Mouse (Mus musculus): ENCODE results near the gene 2210407C18Rik. TPM values are rescaled to one million over a fixed set of nuclear protein-coding genes. Genes with fewer than 3 reads are reported as not detected.

Gene 2210407C18Rik
- polyA plus RNA-seq, 1 experiment from 2014 or later: 1,066 TPM

- ATAC-seq (ENCODE audit: low FRiP score, low TSS enrichment) (peak; percentile 83), DNase-seq (ENCODE audit: low spot score) (peak; percentile 72)
- H3K36me3 ChIP-seq (ENCODE audit: control insufficient read depth, insufficient read depth, low read length): no peaks in the 10 kb centered on the region
- WGBS: 71% methylated on average over 12 of the region's 12 CpGs
- H3K4me3 ChIP-seq (ENCODE audit: low read depth, low read length): no peak overlapping the region
- no peaks in the 10 kb centered on the region for H3K9me3 ChIP-seq (ENCODE audit: control insufficient read depth, low read length)
- no peak overlapping the region for H3K4me2 ChIP-seq (replicated peaks; ENCODE audit: low read depth)
- no peaks in the 10 kb centered on the region for H3K27me3 ChIP-seq (ENCODE audit: control insufficient read depth, insufficient read depth, low read length)
- no peaks in the 10 kb centered on the region for H3K4me1 ChIP-seq (replicated peaks; ENCODE audit: control insufficient read depth, insufficient read depth)
- peak overlapping the region; percentile 70 for H3K27ac ChIP-seq (replicated peaks)
- TF ChIP-seq EP300 (optimal IDR thresholded peaks at IDR 0.05): no peak
- no peak for TF ChIP-seq CTCF (IDR thresholded peaks at IDR 0.05; ENCODE audit: low read depth)
- H3K9ac ChIP-seq (ENCODE audit: low read length): no peak overlapping the region
Measured at GRCm38 (mm10) chr11:58606177-58606919, 9.5 kb downstream of the 2210407C18Rik start.

GRCm38 (mm10) chr11:58605228-58605627 lies 10.6 kb downstream of the 2210407C18Rik start:
- no peak overlapping the region for H3K4me2 ChIP-seq (replicated peaks; ENCODE audit: low read depth)
- H3K27ac ChIP-seq (replicated peaks): peak overlapping the region; percentile 70
- DNase-seq (ENCODE audit: low spot score) (peak; percentile 44), ATAC-seq (ENCODE audit: low FRiP score, low TSS enrichment) (peak; percentile 22)
- no peaks in the 10 kb centered on the region for H3K36me3 ChIP-seq (ENCODE audit: control insufficient read depth, insufficient read depth, low read length)
- H3K4me3 ChIP-seq (ENCODE audit: low read depth, low read length): no peak overlapping the region
- TF ChIP-seq EP300 (optimal IDR thresholded peaks at IDR 0.05) (no peak), CTCF (IDR thresholded peaks at IDR 0.05; ENCODE audit: low read depth) (no peak)
- 49% methylated on average over 3 of the region's 3 CpGs for WGBS
- H3K4me1 ChIP-seq (replicated peaks; ENCODE audit: control insufficient read depth, insufficient read depth): no peaks in the 10 kb centered on the region
- no peaks in the 10 kb centered on the region for H3K9me3 ChIP-seq (ENCODE audit: control insufficient read depth, low read length)
- H3K27me3 ChIP-seq (ENCODE audit: control insufficient read depth, insufficient read depth, low read length): no peaks in the 10 kb centered on the region
- H3K9ac ChIP-seq (ENCODE audit: low read length): no peak overlapping the region

GRCm38 (mm10) chr11:58604688-58605087 lies 11.2 kb downstream of the 2210407C18Rik start:
- Histone ChIP-seq H3K27me3 (ENCODE audit: control insufficient read depth, insufficient read depth, low read length) (no peaks in the 10 kb centered on the region), H3K9me3 (ENCODE audit: control insufficient read depth, low read length) (no peaks in the 10 kb centered on the region), H3K4me1 (replicated peaks; ENCODE audit: control insufficient read depth, insufficient read depth) (no peaks in the 10 kb centered on the region), H3K36me3 (ENCODE audit: control insufficient read depth, insufficient read depth, low read length) (no peaks in the 10 kb centered on the region), H3K4me3 (ENCODE audit: low read depth, low read length) (no peak overlapping the region), H3K4me2 (replicated peaks; ENCODE audit: low read depth) (no peak overlapping the region), H3K9ac (ENCODE audit: low read length) (no peak overlapping the region), H3K27ac (replicated peaks) (no peak overlapping the region)
- peak; percentile 57 for ATAC-seq (ENCODE audit: low FRiP score, low TSS enrichment)
- DNase-seq (ENCODE audit: low spot score): peak; percentile 31
- 50% methylated on average over 2 of the region's 2 CpGs for WGBS
- TF ChIP-seq EP300 (optimal IDR thresholded peaks at IDR 0.05) (no peak), CTCF (IDR thresholded peaks at IDR 0.05; ENCODE audit: low read depth) (no peak)

- Histone ChIP-seq H3K9me3 (ENCODE audit: control insufficient read depth, low read length) (no peaks in the 10 kb centered on the region), H3K36me3 (ENCODE audit: control insufficient read depth, insufficient read depth, low read length) (no peaks in the 10 kb centered on the region), H3K9ac (ENCODE audit: low read length) (no peak overlapping the region), H3K27ac (replicated peaks) (no peak overlapping the region), H3K27me3 (ENCODE audit: control insufficient read depth, insufficient read depth, low read length) (no peaks in the 10 kb centered on the region), H3K4me3 (ENCODE audit: low read depth, low read length) (no peak overlapping the region), H3K4me1 (replicated peaks; ENCODE audit: control insufficient read depth, insufficient read depth) (no peaks in the 10 kb centered on the region), H3K4me2 (replicated peaks; ENCODE audit: low read depth) (no peak overlapping the region)
- ATAC-seq (ENCODE audit: low FRiP score, low TSS enrichment) (no peak), DNase-seq (ENCODE audit: low spot score) (no peak)
- 65% methylated on average over 6 of the region's 6 CpGs for WGBS
- no peak for TF ChIP-seq CTCF (IDR thresholded peaks at IDR 0.05; ENCODE audit: low read depth)
- no peak for TF ChIP-seq EP300 (optimal IDR thresholded peaks at IDR 0.05)
Measured at GRCm38 (mm10) chr11:58602800-58603560, 12.9 kb downstream of the 2210407C18Rik start.

GRCm38 (mm10) chr11:58602062-58602461 lies 13.8 kb downstream of the 2210407C18Rik start:
- TF ChIP-seq EP300 (optimal IDR thresholded peaks at IDR 0.05): no peak
- TF ChIP-seq CTCF (IDR thresholded peaks at IDR 0.05; ENCODE audit: low read depth): no peak
- no peaks in the 10 kb centered on the region for H3K27me3 ChIP-seq (ENCODE audit: control insufficient read depth, insufficient read depth, low read length)

GRCm38 (mm10) chr11:58597837-58598236 lies 18.0 kb downstream of the 2210407C18Rik start:
- H3K27me3 ChIP-seq (ENCODE audit: control insufficient read depth, insufficient read depth, low read length): no peaks in the 10 kb centered on the region
- no peak overlapping the region for H3K9ac ChIP-seq (ENCODE audit: low read length)
- no peak for ATAC-seq (ENCODE audit: low FRiP score, low TSS enrichment)

More at GRCm38 (mm10) chr11:58602062-58602461, 13.8 kb downstream of the 2210407C18Rik start:
- Histone ChIP-seq H3K36me3 (ENCODE audit: control insufficient read depth, insufficient read depth, low read length) (no peaks in the 10 kb centered on the region), H3K9ac (ENCODE audit: low read length) (no peak overlapping the region), H3K4me1 (replicated peaks; ENCODE audit: control insufficient read depth, insufficient read depth) (no peaks in the 10 kb centered on the region), H3K4me3 (ENCODE audit: low read depth, low read length) (no peak overlapping the region), H3K4me2 (replicated peaks; ENCODE audit: low read depth) (no peak overlapping the region), H3K27ac (replicated peaks) (no peak overlapping the region), H3K9me3 (ENCODE audit: control insufficient read depth, low read length) (no peaks in the 10 kb centered on the region)
- DNase-seq (ENCODE audit: low spot score) (no peak), ATAC-seq (ENCODE audit: low FRiP score, low TSS enrichment) (no peak)

More at GRCm38 (mm10) chr11:58597837-58598236, 18.0 kb downstream of the 2210407C18Rik start:
- Histone ChIP-seq H3K4me3 (ENCODE audit: low read depth, low read length) (no peak overlapping the region), H3K4me2 (replicated peaks; ENCODE audit: low read depth) (no peak overlapping the region), H3K36me3 (ENCODE audit: control insufficient read depth, insufficient read depth, low read length) (no peaks in the 10 kb centered on the region), H3K4me1 (replicated peaks; ENCODE audit: control insufficient read depth, insufficient read depth) (no peaks in the 10 kb centered on the region), H3K9me3 (ENCODE audit: control insufficient read depth, low read length) (no peaks in the 10 kb centered on the region), H3K27ac (replicated peaks) (no peak overlapping the region)
- DNase-seq (ENCODE audit: low spot score): no peak
- WGBS: 90% methylated on average over 13 of the region's 13 CpGs
- no peak for TF ChIP-seq CTCF (IDR thresholded peaks at IDR 0.05; ENCODE audit: low read depth)
- no peak for TF ChIP-seq EP300 (optimal IDR thresholded peaks at IDR 0.05)

Data from stomach, postnatal 0 days (tissue).